Mouse (Mus musculus): ENCODE measurements around the gene Bicd2. TPM values are rescaled to one million over a fixed set of nuclear protein-coding genes. Genes with fewer than 3 reads are reported as not detected.

Gene Bicd2
- polyA plus RNA-seq, 1 experiment from 2014 or later = 5.8 TPM

DNA sequence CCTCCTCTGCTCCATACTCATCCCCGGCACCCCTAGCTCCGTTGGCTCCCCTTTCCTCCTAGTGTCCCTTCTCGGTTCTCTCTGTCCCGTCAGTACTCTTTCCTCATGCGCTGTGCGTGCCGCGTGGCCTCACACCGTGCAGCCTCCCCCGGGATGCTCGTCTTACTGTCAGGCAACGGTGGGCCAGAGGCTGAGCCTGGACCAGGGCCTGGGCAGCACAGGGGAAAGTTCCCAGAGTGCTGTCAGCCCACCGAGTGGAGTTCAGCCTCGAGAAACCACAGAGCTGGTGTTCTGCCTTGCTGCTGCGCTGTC, 80.2 kb downstream of the Bicd2 start:
- DNase-seq (no peak), ATAC-seq (peak; percentile 45)
- Histone ChIP-seq H3K4me1 (ENCODE audit: insufficient read depth) (peaks cover 43% of the 10 kb centered on the region), H3K4me2 (ENCODE audit: low read depth, low read length) (peak overlapping the region; percentile 98), H3K4me3 (ENCODE audit: low read depth, low read length) (peak overlapping the region; percentile 89), H3K27ac (ENCODE audit: low read depth) (peak overlapping the region; percentile 86), H3K9ac (replicated peaks) (peak overlapping the region; percentile 74), H3K9me3 (ENCODE audit: low read length) (no peaks in the 10 kb centered on the region), H3K27me3 (ENCODE audit: insufficient read depth, low read length) (no peaks in the 10 kb centered on the region), H3K36me3 (replicated peaks; ENCODE audit: insufficient read depth, low read length) (no peaks in the 10 kb centered on the region)
- WGBS (ENCODE audit: insufficient replicate concordance) = under 1% methylated on average over 15 of the region's 15 CpGs
- TF ChIP-seq EP300 (IDR thresholded peaks at IDR 0.05; ENCODE audit: low read depth) (no peak), CTCF (IDR thresholded peaks at IDR 0.05; ENCODE audit: low read depth) (no peak)

GRCm38 (mm10) chr13:49421959-49422358, 80.6 kb downstream of the Bicd2 start:
- Histone ChIP-seq H3K4me3 (ENCODE audit: low read depth, low read length) (peak overlapping the region; percentile 89), H3K9me3 (ENCODE audit: low read length) (no peaks in the 10 kb centered on the region), H3K4me2 (ENCODE audit: low read depth, low read length) (peak overlapping the region; percentile 98), H3K27me3 (ENCODE audit: insufficient read depth, low read length) (no peaks in the 10 kb centered on the region), H3K36me3 (replicated peaks; ENCODE audit: insufficient read depth, low read length) (no peaks in the 10 kb centered on the region), H3K9ac (replicated peaks) (peak overlapping the region; percentile 74), H3K4me1 (ENCODE audit: insufficient read depth) (peaks cover 43% of the 10 kb centered on the region), H3K27ac (ENCODE audit: low read depth) (no peak overlapping the region)
- WGBS (ENCODE audit: insufficient replicate concordance) = 25% methylated on average over 4 of the region's 4 CpGs
- ATAC-seq = no peak
- TF ChIP-seq EP300 (IDR thresholded peaks at IDR 0.05; ENCODE audit: low read depth) (no peak), CTCF (IDR thresholded peaks at IDR 0.05; ENCODE audit: low read depth) (no peak)
- DNase-seq = no peak

- Histone ChIP-seq H3K27ac (ENCODE audit: low read depth) (no peak overlapping the region), H3K36me3 (replicated peaks; ENCODE audit: insufficient read depth, low read length) (no peaks in the 10 kb centered on the region), H3K4me1 (ENCODE audit: insufficient read depth) (peaks cover 33% of the 10 kb centered on the region), H3K4me3 (ENCODE audit: low read depth, low read length) (no peak overlapping the region), H3K4me2 (ENCODE audit: low read depth, low read length) (no peak overlapping the region), H3K9me3 (ENCODE audit: low read length) (no peaks in the 10 kb centered on the region), H3K9ac (replicated peaks) (no peak overlapping the region), H3K27me3 (ENCODE audit: insufficient read depth, low read length) (no peaks in the 10 kb centered on the region)
- no peak for TF ChIP-seq EP300 (IDR thresholded peaks at IDR 0.05; ENCODE audit: low read depth)
- no peak for TF ChIP-seq CTCF (IDR thresholded peaks at IDR 0.05; ENCODE audit: low read depth)
- ATAC-seq (no peak), DNase-seq (no peak)
- WGBS (ENCODE audit: insufficient replicate concordance) = 75% methylated on average over 3 of the region's 3 CpGs
Observed at GRCm38 (mm10) chr13:49426736-49427135, 85.4 kb downstream of the Bicd2 start.

DNA sequence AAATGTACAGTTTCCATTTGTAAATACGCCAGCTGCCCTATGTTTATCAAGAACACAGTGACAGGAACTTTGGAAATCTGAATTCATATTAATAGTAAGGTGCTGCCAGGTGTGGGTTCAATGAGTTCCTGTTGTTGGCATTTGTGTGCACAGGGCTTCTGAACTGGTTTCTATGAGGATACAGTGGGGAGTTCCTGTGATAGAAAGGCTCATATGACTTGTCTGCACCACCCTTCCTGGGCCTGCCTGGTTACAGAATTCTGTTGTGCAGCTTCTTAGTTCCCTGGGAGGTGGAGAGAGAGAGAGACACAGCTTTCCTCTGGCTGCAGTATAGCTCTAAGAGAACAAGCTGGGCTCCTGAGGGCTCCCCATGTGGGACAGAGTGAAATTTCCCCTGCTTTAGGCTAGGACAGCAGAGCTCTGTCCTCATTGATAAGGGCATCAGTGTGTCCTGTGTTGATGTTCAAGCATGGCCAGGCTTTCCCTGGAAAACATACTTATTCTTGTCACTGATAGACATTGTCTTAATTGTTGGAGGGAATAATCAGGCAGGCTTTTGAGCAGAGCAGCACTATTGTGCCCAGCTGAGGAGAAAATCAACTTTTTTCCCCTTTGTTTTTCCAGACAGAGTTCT, 86.8 kb downstream of the Bicd2 start:
- Histone ChIP-seq H3K36me3 (replicated peaks; ENCODE audit: insufficient read depth, low read length) (0 out of 2 replicates have a peak, but pooled peaks cover 7% of the 10 kb centered on the region), H3K9ac (replicated peaks) (no peak overlapping the region), H3K4me3 (ENCODE audit: low read depth, low read length) (no peak overlapping the region), H3K27ac (ENCODE audit: low read depth) (no peak overlapping the region), H3K27me3 (ENCODE audit: insufficient read depth, low read length) (no peaks in the 10 kb centered on the region), H3K4me1 (ENCODE audit: insufficient read depth) (peaks cover 19% of the 10 kb centered on the region), H3K9me3 (ENCODE audit: low read length) (no peaks in the 10 kb centered on the region), H3K4me2 (ENCODE audit: low read depth, low read length) (no peak overlapping the region)
- WGBS (ENCODE audit: insufficient replicate concordance) = 78% methylated on average over 1 of the region's 1 CpGs
- no peak for DNase-seq
- no peak for ATAC-seq
- no peak for TF ChIP-seq EP300 (IDR thresholded peaks at IDR 0.05; ENCODE audit: low read depth)
- no peak for TF ChIP-seq CTCF (IDR thresholded peaks at IDR 0.05; ENCODE audit: low read depth)

GRCm38 (mm10) chr13:49430529-49430928, 89.1 kb downstream of the Bicd2 start:
- no peak overlapping the region for H3K27ac ChIP-seq (ENCODE audit: low read depth)
- DNase-seq (no peak), ATAC-seq (no peak)
- peaks cover 7% of the 10 kb centered on the region for H3K4me1 ChIP-seq (ENCODE audit: insufficient read depth)
- H3K9me3 ChIP-seq (ENCODE audit: low read length) = no peaks in the 10 kb centered on the region
- no peak overlapping the region for H3K4me3 ChIP-seq (ENCODE audit: low read depth, low read length)
- 63% methylated on average over 4 of the region's 4 CpGs for WGBS (ENCODE audit: insufficient replicate concordance)
- TF ChIP-seq EP300 (IDR thresholded peaks at IDR 0.05; ENCODE audit: low read depth) (no peak), CTCF (IDR thresholded peaks at IDR 0.05; ENCODE audit: low read depth) (no peak)
- no peak overlapping the region for H3K4me2 ChIP-seq (ENCODE audit: low read depth, low read length)
- H3K9ac ChIP-seq (replicated peaks) = no peak overlapping the region
- no peaks in the 10 kb centered on the region for H3K27me3 ChIP-seq (ENCODE audit: insufficient read depth, low read length)
- H3K36me3 ChIP-seq (replicated peaks; ENCODE audit: insufficient read depth, low read length) = peaks cover 11% of the 10 kb centered on the region; the same call in 1 of the 2 replicates

- no peak overlapping the region for H3K4me2 ChIP-seq (ENCODE audit: low read depth, low read length)
- DNase-seq (no peak), ATAC-seq (no peak)
- H3K27me3 ChIP-seq (ENCODE audit: insufficient read depth, low read length) = no peaks in the 10 kb centered on the region
- no peak for TF ChIP-seq EP300 (IDR thresholded peaks at IDR 0.05; ENCODE audit: low read depth)
- TF ChIP-seq CTCF (IDR thresholded peaks at IDR 0.05; ENCODE audit: low read depth) = no peak
- no peaks in the 10 kb centered on the region; the same call in 1 of the 2 replicates for H3K4me1 ChIP-seq (ENCODE audit: insufficient read depth)
- H3K9ac ChIP-seq (replicated peaks) = no peak overlapping the region
- H3K9me3 ChIP-seq (ENCODE audit: low read length) = no peaks in the 10 kb centered on the region
- WGBS (ENCODE audit: insufficient replicate concordance) = 64% methylated on average over 2 of the region's 2 CpGs
- H3K36me3 ChIP-seq (replicated peaks; ENCODE audit: insufficient read depth, low read length) = peaks cover 26% of the 10 kb centered on the region
- H3K4me3 ChIP-seq (ENCODE audit: low read depth, low read length) = no peak overlapping the region
- no peak overlapping the region for H3K27ac ChIP-seq (ENCODE audit: low read depth)
Observed at GRCm38 (mm10) chr13:49433268-49434029, 92.1 kb downstream of the Bicd2 start.
